Mouse (Mus musculus) myocyte (in vitro differentiated cells): Measurements from ENCODE around the gene Luzp2.

Source experiments
- CEBPB ChIP-seq: IDR thresholded peaks from 2 replicates; pipeline ENCODE4 v1.6.1; 2011; ENCODE audit warnings: mild to moderate bottlenecking, moderate library complexity; ENCODE audit not compliant: poor library complexity, insufficient read depth, severe bottlenecking
- E2F4 ChIP-seq: IDR thresholded peaks from one replicate; pipeline ENCODE4 v1.6.1; 2011; ENCODE audit warnings: mild to moderate bottlenecking, control low read depth, moderate library complexity; ENCODE audit not compliant: insufficient read depth
- MAX ChIP-seq: IDR thresholded peaks from one replicate; pipeline ENCODE4 v1.6.1; 2011; ENCODE audit warnings: low read depth, mild to moderate bottlenecking, control low read depth
- MYOG ChIP-seq, 3 experiments: IDR thresholded peaks; one replicate each; pipeline ENCODE4 v1.6.1; 2011; ENCODE audit warnings: control low read depth in 2 of 3, low read depth in 2 of 3, mild to moderate bottlenecking in 2 of 3; ENCODE audit not compliant: insufficient read length in 2 of 3, control insufficient read depth in 1 of 3, insufficient read depth in 1 of 3
- POLR2A ChIP-seq: IDR thresholded peaks from one replicate; pipeline ENCODE4 v1.6.1; 2011; ENCODE audit warnings: low read depth, mild to moderate bottlenecking, control low read depth, moderate library complexity; ENCODE audit not compliant: insufficient read length
- POLR2AphosphoS2 ChIP-seq: IDR thresholded peaks from one replicate; pipeline ENCODE4 v1.6.1; 2011; ENCODE audit warnings: low read depth, control low read depth; ENCODE audit not compliant: insufficient read length
- REST ChIP-seq: IDR thresholded peaks from one replicate; pipeline ENCODE4 v1.6.1; 2011; ENCODE audit warnings: mild to moderate bottlenecking, control low read depth, moderate library complexity; ENCODE audit not compliant: insufficient read depth, insufficient read length
- TCF12 ChIP-seq: IDR thresholded peaks from one replicate; pipeline ENCODE4 v1.6.1; 2011; ENCODE audit warnings: mild to moderate bottlenecking, control low read depth; ENCODE audit not compliant: poor library complexity, insufficient read depth, severe bottlenecking
- USF1 ChIP-seq: IDR thresholded peaks from one replicate; pipeline ENCODE4 v1.6.1; 2011; ENCODE audit warnings: low read depth, mild to moderate bottlenecking, control low read depth, moderate library complexity

DNA sequence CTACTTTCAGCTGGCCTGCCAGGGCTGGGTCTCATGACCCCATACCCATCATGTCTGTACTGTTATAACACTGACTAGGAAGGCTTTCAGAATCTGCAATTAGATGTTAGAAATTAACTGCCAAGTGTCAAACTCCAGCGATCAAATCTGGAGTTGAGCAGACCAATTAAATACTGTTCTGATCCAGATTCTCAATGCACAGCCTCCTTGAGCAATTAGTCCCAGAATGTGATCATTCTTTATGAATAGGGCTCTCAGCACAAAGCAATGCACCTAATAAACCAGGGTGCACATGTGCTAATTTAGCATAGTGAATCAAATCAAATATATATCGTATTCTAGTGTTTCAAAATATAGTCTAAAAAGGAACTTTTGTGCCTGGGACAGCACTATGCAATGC lies 387.7 kb downstream of the Luzp2 start:
- TF ChIP-seq POLR2A = no peak
- TF ChIP-seq MAX = no peak
- no peak for TF ChIP-seq USF1
- TF ChIP-seq CEBPB = no peak
- no peak for TF ChIP-seq E2F4
- no peak for TF ChIP-seq POLR2AphosphoS2
- TF ChIP-seq MYOG (IDR thresholded peaks at IDR 0.05; ENCODE audit: control insufficient read depth in 1 of 3, insufficient read depth in 1 of 3, insufficient read length in 2 of 3, low read depth in 2 of 3) = no peak
- TF ChIP-seq TCF12 = no peak
- no peak for TF ChIP-seq REST
